Mouse (Mus musculus) G1E (cell line): Measurements from ENCODE around the gene Slc2a12.

Experiments
- CTCF ChIP-seq: IDR thresholded peaks from 2 replicates; pipeline ENCODE4 v1.5.1; 2012; ENCODE audit warnings: low read depth, low read length, inconsistent platforms, mixed read lengths
- POLR2AphosphoS5 ChIP-seq: IDR thresholded peaks from 2 replicates; pipeline ENCODE4 v1.6.1; 2012; ENCODE audit warnings: low read depth, low read length, inconsistent platforms; ENCODE audit not compliant: insufficient replicate concordance

- no peak for TF ChIP-seq CTCF
- no peak for TF ChIP-seq POLR2AphosphoS5
These were observed 13.7 kb upstream of the Slc2a12 start for GRCm38 (mm10) chr10:22631103-22631502.
